Mouse (Mus musculus) forelimb bud, embryonic 11.5 days (tissue): ENCODE measurements around the gene Pdf.

ENCODE experiments used
- DNase-seq: peaks from one replicate; pipeline ENCODE4 v3.0.0-alpha.2; 2012; ENCODE audit warnings: low read depth, low spot score

Pdf gene

DNA sequence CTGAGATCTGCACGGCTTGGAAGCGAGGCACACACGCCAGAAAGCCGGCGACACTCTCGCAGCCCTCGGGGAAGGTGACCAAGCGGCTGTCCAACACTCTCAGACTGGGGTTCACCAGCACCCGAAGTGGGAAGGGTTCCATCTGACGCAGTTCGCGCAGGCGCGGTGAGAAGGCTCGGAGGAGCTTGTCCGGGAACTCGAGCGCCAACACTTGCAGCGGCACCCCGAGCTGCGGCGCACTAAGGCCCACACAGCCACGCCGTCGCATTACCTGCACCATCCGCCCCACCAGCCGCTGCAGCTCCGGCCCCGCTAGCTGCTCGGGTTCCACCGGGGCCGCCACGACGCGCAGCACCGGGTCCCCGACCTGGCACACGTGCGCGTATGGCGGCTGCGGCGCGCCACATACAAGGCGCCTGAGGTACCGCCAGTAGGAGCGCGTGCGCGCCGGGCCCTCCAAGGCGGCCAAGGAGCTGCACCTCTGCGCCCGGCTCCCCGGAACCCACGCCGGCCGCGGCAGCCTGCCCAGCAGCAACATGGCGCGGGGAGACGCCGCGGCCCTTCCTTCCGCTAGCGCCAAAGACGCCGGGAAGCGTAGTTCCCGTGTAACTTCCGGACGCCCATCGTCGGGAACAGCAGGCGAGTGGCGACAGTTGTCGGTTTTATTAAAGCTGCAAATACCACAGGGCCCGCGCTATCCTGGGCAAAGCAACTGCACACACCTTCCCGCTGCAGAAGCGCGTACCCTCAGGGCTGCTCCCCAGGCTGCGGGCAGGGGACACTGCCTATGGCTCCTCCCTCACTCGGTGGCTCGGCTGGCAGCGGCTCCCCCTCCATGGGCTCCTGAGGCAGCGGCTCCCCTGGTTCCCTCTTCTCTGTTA, at the start of gene Pdf:
Gene Pdf (minus strand): TSS at position 554 of the 881 bp plus-strand sequence.
- DNase-seq: peak; percentile 60

DNA sequence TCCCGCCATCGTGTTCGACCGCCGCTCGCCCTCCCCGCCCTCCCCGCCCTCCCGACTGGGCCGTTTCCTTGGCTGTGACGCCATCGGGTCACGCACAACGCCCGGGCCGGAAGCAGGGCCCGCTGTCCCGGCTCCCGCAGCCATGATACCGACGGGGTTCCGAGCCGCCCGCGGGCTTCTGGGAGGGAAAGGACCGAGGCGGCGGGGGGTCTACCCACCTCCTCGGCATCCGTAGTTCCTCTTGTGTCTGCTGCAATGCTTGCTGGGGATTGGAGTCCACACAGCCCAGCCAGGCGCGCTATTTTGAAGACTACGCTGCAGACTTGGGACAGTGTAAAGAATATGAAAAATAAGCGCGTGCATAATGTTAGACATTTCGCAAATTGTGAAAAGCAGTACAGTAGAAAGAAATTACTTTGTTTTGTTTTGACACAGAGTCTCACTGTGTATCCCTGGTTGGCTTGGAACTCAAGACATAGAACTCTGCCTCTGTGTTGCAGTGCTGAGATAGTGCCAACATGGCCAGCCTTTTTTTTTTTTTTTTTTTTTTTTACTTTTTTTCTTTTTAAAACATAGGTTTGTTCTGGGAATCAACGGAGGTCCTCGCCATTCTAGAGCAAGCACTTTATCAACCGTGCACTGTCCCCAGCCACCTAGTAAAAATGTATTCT, 48.1 kb upstream of the Pdf start, which contains the start of gene Terf2:
Gene Terf2 (minus strand): TSS at position 182 of the 671 bp plus-strand sequence.
- peak; percentile 94 for DNase-seq

DNA sequence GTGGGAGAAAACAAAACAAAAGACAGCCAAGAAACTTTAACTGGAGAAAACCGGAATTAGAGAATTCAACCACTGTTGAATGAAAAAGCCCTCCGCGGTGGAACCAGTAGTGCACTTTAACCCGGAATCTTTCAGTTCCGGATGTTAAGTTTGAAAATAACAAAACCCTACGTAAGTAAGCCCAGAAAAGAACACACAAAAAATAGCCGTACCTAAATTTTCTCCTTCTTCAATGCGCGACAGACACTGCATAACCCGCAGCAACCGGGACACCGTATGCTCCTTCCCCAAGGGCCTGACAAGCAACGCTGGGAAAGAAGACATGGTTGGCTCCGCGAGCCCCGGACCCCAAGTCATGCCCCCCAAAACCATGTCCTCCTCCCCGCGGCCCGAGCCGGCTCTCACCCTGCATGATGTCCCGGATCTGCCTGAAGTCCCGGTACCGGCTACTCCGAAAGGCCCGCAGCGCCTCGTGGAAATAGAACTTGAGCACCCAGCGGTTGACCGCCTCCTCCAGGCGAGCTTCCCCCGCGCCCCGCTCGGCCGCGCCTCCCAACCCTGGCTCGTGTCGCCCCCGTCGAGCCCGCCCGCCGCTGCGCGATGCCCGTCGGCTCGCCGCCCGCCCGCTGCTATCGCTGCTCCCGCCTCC, 47.4 kb upstream of the Pdf start:
- no peak for DNase-seq

DNA sequence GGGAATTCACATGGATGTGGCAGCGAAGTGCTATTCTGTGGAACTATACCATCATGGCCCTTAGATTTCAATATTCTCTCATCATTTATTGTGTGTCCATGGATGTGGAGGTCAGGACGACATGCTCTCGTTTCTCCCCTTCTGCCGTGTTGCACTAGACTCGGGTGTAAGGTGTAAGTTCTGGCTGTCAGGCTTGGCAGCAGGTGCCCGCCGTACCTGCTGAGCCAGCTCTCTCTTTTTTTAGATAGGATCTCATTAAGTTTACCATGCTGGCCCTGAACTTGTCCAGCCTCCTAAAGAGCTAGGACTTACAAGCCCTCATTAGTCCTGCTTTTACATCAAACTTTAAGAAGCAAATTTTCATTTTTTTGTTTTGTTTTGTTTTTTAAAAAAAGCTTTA, 42.1 kb upstream of the Pdf start:
- DNase-seq: no peak

DNA sequence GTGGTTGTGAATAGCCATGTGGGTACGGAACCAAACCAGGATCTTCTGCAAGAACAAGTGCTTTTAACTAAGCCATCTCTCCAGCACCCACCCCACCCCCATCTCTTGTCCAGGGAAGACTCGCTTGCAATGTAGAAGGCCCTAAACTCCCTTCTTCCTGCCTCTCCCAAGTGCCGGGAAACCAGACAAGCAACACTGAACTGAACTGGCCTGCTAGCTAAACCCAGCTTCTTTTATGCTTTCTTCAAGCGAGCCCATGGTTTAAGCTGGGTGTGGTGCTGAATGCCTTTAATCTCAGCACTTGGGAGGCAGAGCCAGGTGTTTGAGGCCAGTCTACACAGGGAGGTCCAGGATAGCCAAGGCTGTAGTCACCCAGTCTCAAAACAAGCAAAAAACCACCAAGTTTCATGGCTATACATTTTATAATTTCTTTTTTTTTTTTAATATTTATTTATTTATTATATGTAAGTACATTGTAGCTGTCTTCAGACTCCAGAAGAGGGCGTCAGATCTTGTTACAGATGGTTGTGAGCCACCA, 40.2 kb upstream of the Pdf start:
- DNase-seq: no peak

DNA sequence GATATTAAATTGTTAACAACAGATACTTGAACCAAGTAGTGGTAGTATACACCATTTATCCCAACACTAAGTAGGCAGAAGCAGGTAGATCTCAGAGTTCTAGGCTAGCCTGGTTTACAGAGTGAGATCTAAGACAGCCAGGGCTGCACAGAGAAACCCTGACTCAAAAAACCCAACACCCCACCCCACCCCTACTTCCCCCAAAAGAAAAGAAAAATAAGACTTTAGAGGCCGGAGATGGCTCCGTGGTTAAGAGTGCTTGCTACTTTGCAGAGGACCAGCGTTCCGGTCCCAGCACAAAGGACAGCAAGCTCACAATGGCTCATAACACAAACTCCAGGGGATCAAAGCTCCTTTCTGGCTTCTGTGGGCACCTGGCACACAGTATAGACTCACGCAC, 37.6 kb upstream of the Pdf start:
- DNase-seq: no peak

DNA sequence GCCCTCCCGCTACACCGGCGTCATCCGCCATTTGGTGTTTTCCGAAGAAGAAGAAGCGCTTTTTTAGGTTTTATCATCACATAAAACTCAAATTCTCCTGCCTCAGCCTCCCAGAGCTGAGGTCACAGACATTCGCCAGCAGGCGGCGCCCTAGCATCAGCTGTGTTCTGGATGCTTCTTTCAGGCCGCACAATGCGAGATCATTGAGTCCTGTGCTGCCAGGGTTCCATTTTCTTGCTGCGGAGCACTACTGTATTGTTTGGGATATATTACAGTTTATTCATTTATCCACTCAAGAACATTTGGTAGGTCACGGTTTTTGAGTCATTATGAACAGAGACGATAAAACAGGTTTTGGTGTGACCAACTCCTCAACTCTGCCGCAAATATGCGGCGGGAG, 36.9 kb upstream of the Pdf start:
- no peak for DNase-seq

DNA sequence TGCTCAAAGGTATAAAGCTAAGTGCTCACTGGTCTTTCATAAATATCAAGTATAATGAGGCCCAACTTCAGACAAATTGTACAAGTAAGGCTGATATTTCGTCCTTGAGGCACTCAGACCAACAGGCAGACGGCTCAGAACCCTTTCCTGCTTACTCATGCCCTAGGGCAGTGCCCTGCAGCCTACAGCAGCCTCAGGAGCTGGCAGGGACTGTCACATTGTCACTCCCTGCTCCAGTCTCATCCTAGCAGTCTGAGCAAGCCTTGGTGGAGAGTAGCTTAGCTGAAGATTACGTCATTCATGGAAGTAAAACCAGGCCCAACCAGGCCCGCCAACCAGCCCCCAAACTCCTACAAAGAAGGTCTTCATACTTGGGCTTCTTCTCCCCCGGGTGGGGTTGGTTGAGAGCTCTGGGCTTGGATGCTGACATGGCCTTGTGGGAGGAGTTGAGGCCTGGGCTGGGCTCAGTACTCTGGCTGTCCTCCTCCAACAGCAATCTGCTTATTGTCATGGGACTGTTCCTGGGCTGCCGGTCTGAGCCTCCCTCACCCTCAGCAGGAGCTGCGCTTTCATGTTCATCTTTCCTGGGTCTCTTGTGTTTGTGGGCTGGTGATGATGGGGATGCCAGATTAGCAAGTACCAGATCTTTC, 27.9 kb upstream of the Pdf start:
- no peak for DNase-seq

DNA sequence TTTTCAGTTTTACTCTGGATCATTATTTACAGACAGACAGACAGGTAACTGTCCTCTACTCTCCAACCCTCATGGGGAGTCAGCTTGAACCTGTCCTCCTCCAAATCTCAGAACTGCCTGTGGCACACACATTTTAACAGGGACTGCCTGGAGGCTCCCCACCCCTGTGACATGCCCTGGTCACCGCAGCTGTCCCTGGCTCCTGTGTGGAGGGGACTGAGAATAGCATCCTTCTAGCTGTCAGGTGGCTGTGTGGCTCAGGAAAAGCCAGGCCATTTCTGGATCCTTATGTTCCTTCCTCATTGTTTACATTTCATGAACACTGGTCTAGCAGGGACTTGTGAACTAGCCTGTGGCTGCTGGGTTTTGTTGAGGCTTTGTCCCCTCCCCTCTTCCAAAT, 25.7 kb upstream of the Pdf start:
- DNase-seq: no peak

DNA sequence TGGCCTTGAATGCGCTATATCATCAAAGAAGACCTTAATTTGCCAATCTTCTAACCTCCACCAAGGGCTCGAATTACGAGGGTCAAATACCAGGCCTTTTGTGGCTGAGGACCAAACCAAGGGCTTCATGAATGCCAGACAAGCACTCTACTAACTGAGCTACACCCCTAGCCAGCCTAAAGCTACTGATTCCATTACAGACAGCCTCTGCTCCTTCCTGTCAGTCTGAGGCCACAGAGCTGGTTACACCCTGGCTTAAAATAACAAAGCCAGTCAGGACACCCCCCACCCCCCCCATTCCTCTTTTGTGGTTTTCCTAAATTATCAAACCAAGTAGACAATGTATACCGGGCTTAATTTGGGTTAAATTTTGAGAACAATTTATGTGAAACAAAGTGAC, 25.3 kb upstream of the Pdf start:
- DNase-seq: no peak

DNA sequence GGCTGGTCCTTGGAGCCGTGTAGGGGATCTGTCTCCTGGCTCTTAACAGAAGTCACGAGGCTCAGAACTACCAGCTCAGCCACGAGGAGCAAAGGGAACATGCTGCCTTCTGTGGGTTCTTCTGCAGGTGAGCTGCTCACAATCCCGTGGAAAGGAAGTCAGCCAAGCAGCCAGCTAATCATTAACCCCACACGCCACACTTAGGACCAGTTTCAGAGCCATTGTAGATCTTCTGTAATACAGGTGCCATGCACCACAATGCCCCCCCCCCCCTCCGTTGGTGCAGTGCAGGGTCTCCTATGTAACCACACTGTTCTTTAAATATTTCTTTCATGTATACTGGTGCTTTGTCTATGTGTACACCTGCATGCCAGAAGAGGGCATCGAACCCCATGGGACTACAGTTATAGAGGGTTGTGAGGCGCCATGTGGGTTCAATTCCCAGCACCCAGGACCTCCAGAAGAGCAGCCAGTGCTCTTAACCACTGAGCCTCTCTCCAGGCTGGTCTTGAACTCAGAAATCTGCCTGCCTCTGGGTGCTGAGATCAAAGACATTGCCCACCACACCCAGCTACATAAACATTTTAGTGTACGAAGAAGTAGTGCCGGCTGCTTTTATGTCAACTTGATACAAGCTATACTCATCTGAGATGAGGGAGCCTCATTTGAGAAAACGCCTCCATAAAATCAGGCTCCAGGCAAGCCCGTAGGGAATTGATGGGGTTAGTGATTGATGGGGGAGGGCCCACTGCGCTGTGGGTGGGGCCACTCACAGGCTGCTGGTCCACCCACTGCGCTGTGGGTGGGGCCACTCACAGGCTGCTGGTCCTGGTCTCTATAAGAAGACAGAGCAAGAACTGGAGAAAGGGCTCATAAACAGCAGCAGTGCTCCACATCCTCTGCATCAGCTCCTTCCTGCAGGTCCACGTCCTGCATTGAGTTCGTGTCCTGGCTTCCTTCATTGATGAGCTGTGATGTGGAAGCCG, 17.4 kb upstream of the Pdf start, which contains the start of gene Tmed6:
Gene Tmed6 (minus strand): TSS at position 134 of the 986 bp plus-strand sequence.
- no peak for DNase-seq

DNA sequence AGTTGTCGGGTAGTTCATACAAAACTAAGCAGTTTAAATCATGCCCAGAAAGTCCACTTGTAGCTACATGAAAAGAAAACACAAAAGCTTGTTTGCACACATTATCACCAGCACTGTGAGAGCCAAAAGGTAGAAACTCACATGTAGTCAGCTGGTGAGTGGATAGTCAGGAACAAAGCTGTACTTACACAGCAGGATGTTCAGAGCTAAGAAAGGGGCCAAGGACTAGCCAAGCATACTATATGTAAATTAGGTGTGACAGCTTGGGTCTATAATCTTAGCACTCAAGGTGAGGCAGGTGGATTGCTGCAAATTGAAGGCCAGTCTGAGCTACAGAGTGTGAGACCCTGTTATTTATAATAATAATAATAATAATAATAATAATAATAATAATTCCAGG, 14.2 kb upstream of the Pdf start:
- no peak for DNase-seq

DNA sequence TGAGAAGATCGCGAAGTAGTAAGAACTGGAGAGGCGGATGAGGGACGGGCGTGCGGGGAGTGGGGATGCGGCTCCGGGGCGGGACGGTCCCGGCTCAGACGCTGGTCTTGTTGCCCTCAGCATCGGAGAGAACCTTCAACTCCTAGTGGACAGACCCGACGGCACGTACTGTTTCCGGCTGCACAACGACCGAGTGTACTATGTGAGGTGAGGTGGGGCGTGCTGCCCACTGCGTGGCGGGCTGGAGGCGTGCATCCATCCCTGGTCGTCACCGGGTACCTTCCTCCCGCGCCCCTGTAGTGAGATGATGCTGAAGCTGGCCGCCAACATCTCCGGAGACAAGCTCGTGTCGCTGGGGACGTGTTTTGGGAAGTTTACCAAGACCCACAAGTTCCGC, 8.6 kb upstream of the Pdf start:
- DNase-seq: no peak

DNA sequence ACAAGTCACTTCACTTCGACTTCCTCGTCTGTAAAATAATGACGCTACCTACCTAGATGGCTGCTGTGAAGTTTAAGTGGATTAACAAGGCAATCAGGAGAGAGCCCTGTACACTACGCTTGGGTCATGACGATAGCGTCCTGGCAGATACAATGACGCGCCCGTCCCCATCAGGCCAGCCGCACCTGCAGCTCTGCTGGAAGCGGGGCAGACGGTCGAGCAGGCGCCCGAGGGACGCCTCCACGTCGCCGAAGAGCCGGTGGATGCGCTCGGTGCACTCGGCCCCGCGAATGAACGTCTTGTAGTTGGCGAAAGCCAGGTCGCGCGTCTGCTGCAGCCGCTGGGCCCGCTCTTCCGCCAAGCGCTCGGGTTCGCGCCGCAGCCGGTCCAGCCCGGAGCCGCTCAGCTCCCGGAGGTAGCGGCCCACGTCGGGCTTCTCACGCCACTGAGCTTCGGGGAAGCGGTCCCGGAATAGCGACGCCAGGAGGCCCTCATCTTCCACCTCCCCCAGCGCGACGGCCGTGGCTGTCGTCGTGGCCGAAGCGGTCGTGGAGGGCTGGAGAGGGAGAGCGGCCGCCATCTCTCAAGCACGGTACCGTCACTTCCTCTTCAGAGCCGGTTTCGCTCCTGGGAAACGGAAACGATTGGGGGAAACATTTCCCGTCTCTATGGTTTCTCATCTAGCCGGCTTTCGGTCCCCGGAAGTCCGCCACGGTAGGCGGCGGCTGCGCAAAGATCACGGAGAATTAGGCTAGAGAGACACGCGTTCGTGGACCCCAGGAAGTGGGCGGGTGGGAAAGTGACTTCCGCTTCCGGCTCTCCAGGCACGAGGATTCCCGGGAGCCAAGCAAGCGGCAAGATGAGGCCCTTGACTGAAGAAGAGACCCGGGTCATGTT, 7.9 kb upstream of the Pdf start, which contains the start of the genes Cog8 and Nip7:
Gene Cog8 (minus strand): TSS at position 614 of the 897 bp plus-strand sequence.
Gene Nip7 (plus strand): TSS at position 802 of the 897 bp plus-strand sequence.
- peak; percentile 98 for DNase-seq

DNA sequence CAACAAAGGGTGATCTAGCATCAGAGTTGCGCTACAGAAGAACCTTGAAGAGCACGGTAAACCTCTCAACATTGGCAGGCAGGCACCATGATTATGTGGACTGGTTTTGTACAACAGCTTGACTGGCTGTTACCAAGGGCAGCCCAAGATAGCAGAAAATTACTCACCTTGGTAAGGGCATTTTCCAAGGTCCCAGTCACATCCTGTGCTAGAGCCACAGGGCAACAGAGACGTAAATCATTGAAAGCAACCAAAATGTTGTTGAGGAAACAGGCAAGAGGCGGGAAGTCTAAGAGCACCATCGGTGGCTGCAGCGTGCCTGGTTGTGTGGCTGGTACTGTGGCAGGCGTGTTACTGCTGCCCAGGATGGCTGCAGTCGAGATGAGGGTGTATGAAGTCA, 3.6 kb upstream of the Pdf start:
- no peak for DNase-seq

DNA sequence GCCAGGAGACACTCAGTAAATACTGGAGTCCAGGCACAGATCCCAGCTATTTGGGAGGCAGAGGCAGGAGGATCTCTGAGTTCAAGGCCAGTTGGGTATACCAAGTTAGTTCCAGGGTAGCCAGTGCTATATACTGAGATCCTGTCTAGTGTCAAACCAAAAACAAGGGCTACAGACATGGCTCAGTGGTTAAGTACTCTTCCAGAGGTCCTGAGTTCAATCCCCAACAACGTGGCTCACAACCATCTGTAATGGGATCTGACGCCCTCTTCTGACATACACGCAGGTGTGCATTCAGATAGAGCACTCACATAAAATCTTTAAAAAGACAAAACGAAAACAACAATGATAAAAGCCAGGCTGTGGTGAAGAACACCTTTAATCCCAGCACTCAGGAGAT, 1.1 kb upstream of the Pdf start:
- DNase-seq: no peak

DNA sequence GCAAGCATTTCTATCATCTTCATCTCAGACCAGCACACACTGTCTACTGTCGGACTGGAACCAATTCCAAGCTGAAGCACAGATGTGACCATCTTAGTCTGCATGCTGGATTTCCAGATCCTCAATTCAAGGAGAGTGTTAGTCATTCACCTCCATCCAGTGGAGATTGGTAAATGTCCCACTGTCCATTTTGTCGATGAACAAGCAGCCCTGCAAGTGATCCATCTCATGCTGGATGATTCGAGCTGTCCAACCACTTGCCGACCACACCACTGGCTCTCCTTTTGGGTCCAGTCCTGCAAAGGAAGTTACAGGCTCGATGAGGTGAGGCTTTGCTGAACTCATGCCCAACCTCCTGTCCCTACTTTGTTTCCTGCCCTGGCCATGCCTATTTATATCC, 1.4 kb downstream of the Pdf start:
- no peak for DNase-seq

DNA sequence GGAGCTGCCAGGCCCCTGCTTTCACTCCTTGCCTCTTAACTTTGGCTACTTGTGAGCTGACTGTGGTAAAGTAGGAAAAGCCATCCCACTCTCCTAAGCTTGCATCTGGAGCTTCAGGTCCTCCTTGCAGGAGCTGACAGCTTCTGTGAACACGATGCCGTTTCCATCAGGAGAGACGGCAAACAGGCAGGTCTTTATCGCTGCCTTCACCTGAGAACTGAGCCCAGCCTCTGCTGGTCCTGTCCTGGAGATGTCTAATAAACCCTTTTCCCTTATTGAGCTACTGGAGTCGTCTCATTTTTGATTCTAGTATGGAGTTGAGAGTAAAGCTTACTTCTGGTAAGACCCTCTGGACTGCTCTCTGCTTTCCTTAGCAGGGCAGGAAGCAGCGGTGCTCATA, 2.9 kb downstream of the Pdf start:
- DNase-seq: no peak

DNA sequence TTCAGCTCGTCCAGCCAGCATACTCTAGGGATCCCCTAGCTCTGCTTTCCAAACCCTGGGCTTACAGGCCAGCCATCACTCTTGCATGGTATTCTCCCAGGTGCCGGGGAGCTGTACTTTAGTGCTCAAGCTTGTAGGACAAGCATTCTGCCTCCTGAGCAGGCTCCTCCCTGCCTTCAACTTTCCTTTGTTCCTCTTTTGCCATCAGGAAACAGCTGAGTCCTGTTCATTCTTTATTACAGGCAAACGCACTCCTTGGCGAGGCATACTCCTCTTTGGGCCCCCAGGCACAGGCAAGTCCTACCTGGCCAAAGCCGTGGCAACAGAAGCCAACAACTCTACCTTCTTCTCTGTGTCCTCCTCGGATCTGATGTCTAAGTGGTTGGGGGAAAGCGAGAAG, 7.8 kb downstream of the Pdf start:
- DNase-seq: no peak
